33 mouse cellular contexts compared by ENCODE assay signal in the genomic region with DNA sequence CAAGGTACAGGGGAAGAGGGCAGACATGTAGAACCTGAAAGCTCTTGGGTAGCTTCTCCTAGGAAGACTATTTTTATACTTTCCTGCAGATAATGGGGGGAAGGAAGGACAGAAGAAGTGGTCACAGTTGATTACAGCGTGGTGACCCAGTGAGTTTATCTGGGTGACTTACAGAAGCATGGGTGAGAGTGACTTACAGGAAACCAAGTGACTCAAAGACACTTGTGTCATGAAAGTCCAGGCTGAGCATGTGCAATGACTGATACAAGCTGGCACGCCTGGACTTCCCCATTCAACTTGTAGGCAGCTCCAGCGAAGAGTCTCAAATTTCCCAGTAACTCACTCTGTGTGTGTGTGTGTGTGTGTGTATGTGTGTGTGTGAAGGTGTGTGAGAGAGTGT. TPM values are rescaled to one million over a fixed set of nuclear protein-coding genes. Genes with fewer than 3 reads are reported as not detected.
A peak's percentile ranks its signal among the peaks of the same experiment; 100 is the strongest.
DNase-seq lines count a peak whose midpoint lies in the region; ATAC-seq lines count a peak whose summit lies in the region.
"Had no signal": no experiment of that assay in that cellular context is flagged by ENCODE, and none has a peak within 500 bp of the region (broad histone marks: within the 10 kb centered on the region; RNA-seq: fewer than 3 reads in every experiment).

No protein-coding gene starts in this region.

- DNase-seq in lung, postnatal 36 days: peak; percentile 44
- no peak for DNase-seq in lung, postnatal 10 days
- no peak for DNase-seq in left cerebral cortex, postnatal 4 days
- no peak for DNase-seq in ovary, postnatal 36 days (ENCODE audit: low spot score)
- DNase-seq in urinary bladder, adult 18-20 months (ENCODE audit: low spot score in 2 of 2): no peak
- DNase-seq: adrenal gland, postnatal 25 days; B cell, adult 2 months; cerebellum, adult 11 months; cerebellum, postnatal 25 days; heart, postnatal 14 days; layer of hippocampus, adult 9-11 months; lung, embryonic 14.5 days; midbrain, embryonic 14.5 days; thymus, adult 18-20 months; thymus, postnatal 36 days had no signal

- H3K27me3 ChIP-seq in kidney, embryonic 15.5 days: no peaks in the 10 kb centered on the region
- H3K27me3 ChIP-seq: forebrain, embryonic 13.5 days; heart, embryonic 13.5 days had no signal

- H3K4me1 ChIP-seq in kidney, embryonic 15.5 days: no peaks in the 10 kb centered on the region
- H3K4me1 ChIP-seq: forebrain, embryonic 13.5 days; heart, embryonic 13.5 days had no signal

- intact Hi-C loops in left cerebral cortex, postnatal 4 days (cut with DNase I): no loop called here

- H3K9ac ChIP-seq in kidney, embryonic 15.5 days: no peak overlapping the region
- H3K9ac ChIP-seq: forebrain, embryonic 13.5 days; heart, embryonic 13.5 days; lung, embryonic 14.5 days had no signal

- no peak overlapping the region for H3K4me2 ChIP-seq in kidney, embryonic 15.5 days
- H3K4me2 ChIP-seq: forebrain, embryonic 13.5 days; heart, embryonic 13.5 days; lung, embryonic 14.5 days had no signal

- no peak overlapping the region for H3K4me3 ChIP-seq in kidney, embryonic 15.5 days (replicated peaks)
- H3K4me3 ChIP-seq: forebrain, embryonic 13.5 days; heart, embryonic 13.5 days; left cerebral cortex, adult 2 months; limb, embryonic 10.5 days; myocyte had no signal

- WGBS in kidney, embryonic 15.5 days: 77% methylated on average over 3 of the region's 3 CpGs

- H3K36me3 ChIP-seq in kidney, embryonic 15.5 days: no peaks in the 10 kb centered on the region
- H3K36me3 ChIP-seq: heart, embryonic 13.5 days; limb, embryonic 10.5 days had no signal

- ATAC-seq in common myeloid progenitor, adult 5-6 weeks (replicated peaks; ENCODE audit: low read depth, poor library complexity, severe bottlenecking): peak; percentile 35; the same call in 1 of the 2 replicates
- ATAC-seq in megakaryocyte, adult 5-6 weeks (ENCODE audit: poor library complexity, severe bottlenecking): peak; percentile 66
- ATAC-seq in kidney, embryonic 15.5 days (replicated peaks; ENCODE audit: low FRiP score): no peak
- ATAC-seq: forebrain, embryonic 13.5 days; hindbrain, postnatal 0 days; intestine, postnatal 0 days had no signal

- no peaks in the 10 kb centered on the region for H3K9me3 ChIP-seq in kidney, embryonic 15.5 days (replicated peaks)
- H3K9me3 ChIP-seq: forebrain, embryonic 13.5 days; heart, embryonic 13.5 days; limb, embryonic 10.5 days had no signal

- no peak overlapping the region for H3K27ac ChIP-seq in kidney, embryonic 15.5 days
- H3K27ac ChIP-seq: forebrain, embryonic 13.5 days; heart, embryonic 13.5 days; hindbrain, postnatal 0 days; kidney, postnatal 0 days; left cerebral cortex, adult 2 months; limb, embryonic 10.5 days had no signal

RNA-seq across cellular contexts. Expression of gene Tnfsf14, which starts 4.3 kb away (rescaled TPM):
- total RNA-seq in common myeloid progenitor, adult 5-6 weeks (2017): 7.2 and 9.0 TPM in 2 replicates
- 5.5 and 6.3 TPM in 2 replicates for total RNA-seq in megakaryocyte, adult 5-6 weeks (2015)
- 15.6 and 15.7 TPM in 2 replicates for total RNA-seq in megakaryocyte, adult 5-6 weeks (2017)
- not detected for total RNA-seq in left cerebral cortex, postnatal 4 days (2021)
- 0.08 TPM in 1 of 2 replicates, not detected in the other for polyA plus RNA-seq in kidney, embryonic 15.5 days (2015; fragmentation: Nextera tagmentation; extraction: Ambion mirVana)
- total RNA-seq: adrenal gland, postnatal 25 days; gastrocnemius, adult 8-10 months; hindbrain, postnatal 0 days; left cerebral cortex, adult 2 months had no signal
- polyA plus RNA-seq: forebrain, embryonic 13.5 days; hindbrain, postnatal 0 days; midbrain, embryonic 14.5 days; myocyte; neural tube, embryonic 14.5 days had no signal

RNA-seq across cellular contexts. Expression of gene C3, which starts 29.7 kb away (rescaled TPM):
- 8.4 and 19.3 TPM in 2 replicates for total RNA-seq in common myeloid progenitor, adult 5-6 weeks (2017)
- 699 and 776 TPM in 2 replicates for total RNA-seq in megakaryocyte, adult 5-6 weeks (2015)
- 1,145 and 1,156 TPM in 2 replicates for total RNA-seq in megakaryocyte, adult 5-6 weeks (2017)
- 1 to 10 TPM in 1 of 2 experiments, under 1 TPM in 1; 0.46 to 1.2 TPM for total RNA-seq in left cerebral cortex, postnatal 4 days (2021)
- polyA plus RNA-seq in kidney, embryonic 15.5 days (2015; fragmentation: Nextera tagmentation; extraction: Ambion mirVana): 2.3 and 5.4 TPM in 2 replicates

RNA-seq across cellular contexts. Expression of gene Cd70, which starts 48.7 kb away (rescaled TPM):
- total RNA-seq in common myeloid progenitor, adult 5-6 weeks (2017): not detected in 2 replicates
- not detected in 2 replicates for total RNA-seq in megakaryocyte, adult 5-6 weeks (2015)
- total RNA-seq in megakaryocyte, adult 5-6 weeks (2017): not detected in 2 replicates
- total RNA-seq in left cerebral cortex, postnatal 4 days (2021): not detected
- 0.38 TPM in 1 of 2 replicates, not detected in the other for polyA plus RNA-seq in kidney, embryonic 15.5 days (2015; fragmentation: Nextera tagmentation; extraction: Ambion mirVana)
- total RNA-seq: adrenal gland, postnatal 25 days; gastrocnemius, adult 8-10 months; heart, postnatal 14 days; liver, adult 2 months; megakaryocyte-erythroid progenitor cell, adult 5-6 weeks had no signal
- polyA plus RNA-seq: embryonic facial prominence, embryonic 14.5 days; forebrain, embryonic 13.5 days; gonadal fat pad, adult 2 months; heart, embryonic 13.5 days; intestine, postnatal 0 days; kidney, postnatal 0 days; limb, embryonic 10.5 days; liver, adult 2 months; lung, embryonic 14.5 days; myocyte; small intestine, adult 2 months had no signal

RNA-seq across cellular contexts. Expression of gene Gpr108, which starts 50.0 kb away (rescaled TPM):
- total RNA-seq in common myeloid progenitor, adult 5-6 weeks (2017): 17.0 and 17.7 TPM in 2 replicates
- 36.6 and 39.1 TPM in 2 replicates for total RNA-seq in megakaryocyte, adult 5-6 weeks (2015)
- 36.6 and 37.7 TPM in 2 replicates for total RNA-seq in megakaryocyte, adult 5-6 weeks (2017)
- total RNA-seq in left cerebral cortex, postnatal 4 days (2021): 10 to 100 TPM; 11.7 to 12.6 TPM
- 35.6 and 39.5 TPM in 2 replicates for polyA plus RNA-seq in kidney, embryonic 15.5 days (2015; fragmentation: Nextera tagmentation; extraction: Ambion mirVana)

RNA-seq across cellular contexts. Expression of gene Trip10, which starts 51.0 kb away (rescaled TPM):
- 8.4 and 9.8 TPM in 2 replicates for total RNA-seq in common myeloid progenitor, adult 5-6 weeks (2017)
- total RNA-seq in megakaryocyte, adult 5-6 weeks (2015): 3.6 and 5.4 TPM in 2 replicates
- 9.0 and 9.4 TPM in 2 replicates for total RNA-seq in megakaryocyte, adult 5-6 weeks (2017)
- 1 to 10 TPM; 5.1 to 6.1 TPM for total RNA-seq in left cerebral cortex, postnatal 4 days (2021)
- polyA plus RNA-seq in kidney, embryonic 15.5 days (2015; fragmentation: Nextera tagmentation; extraction: Ambion mirVana): 44.5 and 47.5 TPM in 2 replicates

Comparison
In these comparisons a context has a peak if more than half of its experiments do, and no peak if none do; other contexts are left out.
1. RNA of gene C3, which starts 29.7 kb away (total RNA-seq): 699 to 1,156 TPM in megakaryocyte, adult 5-6 weeks; 8.4 to 19.3 TPM in common myeloid progenitor, adult 5-6 weeks and 0.46 to 1.2 TPM in left cerebral cortex, postnatal 4 days; every median in the first group is over 10 times any median in the second.